Mouse (Mus musculus): ENCODE measurements at regions not wholly inside any gene's neighbourhood (a gene's known extent, or its start where the extent isn't known, plus 50 kb on each side); places are given as distances from the start of the nearest gene placed in this dataset.
"Not testable (repeated sequence)": the region's sequence is repeated elsewhere in the genome, so short reads cannot be mapped to it uniquely, and the experiment has no call there.

DNA sequence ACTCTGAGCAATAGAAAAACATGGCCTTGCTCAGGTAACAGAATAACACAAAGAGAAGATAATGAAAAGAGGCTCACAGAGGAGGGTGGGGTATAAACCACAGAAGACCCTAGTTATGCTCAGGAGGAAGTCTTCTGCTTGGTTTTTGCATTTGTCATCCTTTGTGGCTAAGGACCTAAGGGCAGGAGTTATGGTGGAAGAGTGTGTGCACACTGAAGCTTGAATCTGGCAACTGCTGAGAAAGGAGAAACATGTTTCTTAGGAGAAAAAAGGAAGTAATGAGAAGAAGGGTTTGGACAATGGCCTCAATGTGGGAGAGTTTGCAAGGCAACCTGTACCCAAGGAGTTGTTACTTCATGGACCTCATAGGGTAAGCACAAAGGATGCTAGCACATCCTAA is 106.8 kb upstream of the Nyap2 start:
- ATAC-seq (ENCODE audit: insufficient number of reproducible peaks, insufficient read depth, low FRiP score, low TSS enrichment, low read depth): no peak
- Histone ChIP-seq H3K36me3 (no peaks in the 10 kb centered on the region), H3K27me3 (no peaks in the 10 kb centered on the region), H3K9ac (no peak overlapping the region), H3K27ac (no peak overlapping the region), H3K4me3 (no peak overlapping the region), H3K4me1 (no peaks in the 10 kb centered on the region), H3K9me3 (no peaks in the 10 kb centered on the region), H3K4me2 (no peak overlapping the region)

DNA sequence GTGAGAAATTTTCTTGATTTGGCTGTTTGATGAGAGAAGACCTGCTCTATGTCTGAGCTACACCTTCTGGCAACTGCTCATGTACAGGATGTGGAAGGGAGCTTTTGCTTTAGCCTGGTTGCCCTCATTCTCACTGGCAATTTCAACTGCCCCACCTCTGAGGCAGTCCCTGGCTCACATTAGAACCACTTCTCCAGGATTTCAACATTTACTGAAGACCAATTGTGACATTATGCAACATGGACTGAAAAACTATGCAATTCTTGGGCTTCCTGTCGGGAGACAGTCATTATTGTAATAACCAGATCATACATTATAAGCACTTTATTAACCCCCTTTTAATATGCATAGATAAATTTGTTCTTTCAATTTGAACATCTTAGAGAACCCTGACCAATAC is 107.6 kb upstream of the Nyap2 start:
- no peaks in the 10 kb centered on the region for H3K9me3 ChIP-seq
- 75% methylated on average over 1 of the region's 1 CpGs for WGBS

GRCm38 (mm10) chr1:80965792-80966191 is 111.0 kb upstream of the Nyap2 start:
- no peak overlapping the region for H3K9ac ChIP-seq
- H3K27me3 ChIP-seq: no peaks in the 10 kb centered on the region
- no peak overlapping the region for H3K27ac ChIP-seq
- H3K4me1 ChIP-seq: no peaks in the 10 kb centered on the region
- H3K9me3 ChIP-seq: no peaks in the 10 kb centered on the region
- no peaks in the 10 kb centered on the region for H3K36me3 ChIP-seq
- WGBS: 89% methylated on average over 2 of the region's 2 CpGs
- ATAC-seq (ENCODE audit: insufficient number of reproducible peaks, insufficient read depth, low FRiP score, low TSS enrichment, low read depth): no peak
- H3K4me2 ChIP-seq: no peak overlapping the region
- H3K4me3 ChIP-seq: no peak overlapping the region

More for the DNA sequence above, 107.6 kb upstream of the Nyap2 start:
- Histone ChIP-seq H3K9ac (no peak overlapping the region), H3K4me3 (no peak overlapping the region), H3K27me3 (no peaks in the 10 kb centered on the region), H3K4me2 (no peak overlapping the region), H3K27ac (no peak overlapping the region), H3K4me1 (no peaks in the 10 kb centered on the region), H3K36me3 (no peaks in the 10 kb centered on the region)
- no peak for ATAC-seq (ENCODE audit: insufficient number of reproducible peaks, insufficient read depth, low FRiP score, low TSS enrichment, low read depth)

- H3K4me3 ChIP-seq: no peak overlapping the region
- H3K27ac ChIP-seq: no peak overlapping the region
- WGBS: 93% methylated on average over 5 of the region's 5 CpGs
- H3K4me1 ChIP-seq: no peaks in the 10 kb centered on the region
- H3K4me2 ChIP-seq: no peak overlapping the region
- no peaks in the 10 kb centered on the region for H3K36me3 ChIP-seq
- H3K9me3 ChIP-seq: no peaks in the 10 kb centered on the region
- no peaks in the 10 kb centered on the region for H3K27me3 ChIP-seq
- no peak for ATAC-seq (ENCODE audit: insufficient number of reproducible peaks, insufficient read depth, low FRiP score, low TSS enrichment, low read depth)
- no peak overlapping the region for H3K9ac ChIP-seq
These were observed 112.4 kb upstream of the Nyap2 start for GRCm38 (mm10) chr1:80964376-80964775.

DNA sequence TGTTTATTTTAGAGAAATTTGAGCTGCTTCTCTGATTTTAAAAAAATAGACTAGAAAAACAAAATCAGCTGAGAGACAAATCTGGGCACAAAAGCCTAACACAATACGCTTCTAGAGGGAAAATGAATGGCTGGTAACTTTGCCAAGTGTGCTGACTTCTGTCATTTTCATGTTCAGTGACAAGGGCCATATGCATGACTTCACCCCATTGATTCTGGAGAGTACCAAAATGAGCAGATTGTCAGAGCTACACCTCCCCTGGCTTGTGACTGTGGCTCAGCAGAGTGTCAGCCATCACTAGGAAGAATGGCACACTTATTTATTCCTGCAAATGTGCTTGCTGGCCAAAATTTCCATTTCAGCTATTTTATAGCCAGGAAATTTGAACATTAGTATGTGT is 112.9 kb upstream of the Nyap2 start:
- H3K9me3 ChIP-seq: no peaks in the 10 kb centered on the region
- no peaks in the 10 kb centered on the region for H3K4me1 ChIP-seq
- no peak overlapping the region for H3K4me2 ChIP-seq
- no peak overlapping the region for H3K9ac ChIP-seq
- no peak overlapping the region for H3K4me3 ChIP-seq
- H3K36me3 ChIP-seq: no peaks in the 10 kb centered on the region
- ATAC-seq (ENCODE audit: insufficient number of reproducible peaks, insufficient read depth, low FRiP score, low TSS enrichment, low read depth): no peak
- 76% methylated on average over 1 of the region's 1 CpGs for WGBS
- H3K27me3 ChIP-seq: no peaks in the 10 kb centered on the region
- no peak overlapping the region for H3K27ac ChIP-seq

DNA sequence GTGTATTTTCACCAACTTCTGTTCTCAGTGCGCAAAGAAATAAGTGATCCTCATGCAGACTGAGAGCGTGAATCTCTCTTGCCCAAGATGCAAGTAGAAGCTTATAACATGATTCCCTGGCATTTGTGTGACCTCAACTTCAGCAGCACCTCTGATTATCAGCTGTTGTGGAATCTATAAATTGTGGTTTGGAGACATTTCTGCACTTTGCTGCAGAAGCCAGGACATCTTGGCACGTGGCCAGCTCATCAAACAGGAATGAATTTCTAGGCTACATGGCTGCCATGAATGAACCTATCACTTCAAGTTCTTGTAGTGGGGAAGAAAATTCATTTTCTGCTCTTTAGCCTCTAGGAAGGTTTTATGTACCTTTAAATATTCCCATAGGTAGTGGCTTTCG is 126.3 kb upstream of the Nyap2 start:
- Histone ChIP-seq H3K36me3 (no peaks in the 10 kb centered on the region), H3K27ac (no peak overlapping the region), H3K9me3 (no peaks in the 10 kb centered on the region), H3K27me3 (no peaks in the 10 kb centered on the region), H3K9ac (no peak overlapping the region), H3K4me3 (no peak overlapping the region), H3K4me1 (no peaks in the 10 kb centered on the region), H3K4me2 (no peak overlapping the region)
- no peak for ATAC-seq (ENCODE audit: insufficient number of reproducible peaks, insufficient read depth, low FRiP score, low TSS enrichment, low read depth)
- 83% methylated on average over 4 of the region's 4 CpGs for WGBS

- not testable (repeated sequence) for ATAC-seq (ENCODE audit: insufficient number of reproducible peaks, insufficient read depth, low FRiP score, low TSS enrichment, low read depth); H3K4me2 ChIP-seq; H3K36me3 ChIP-seq; H3K9me3 ChIP-seq; H3K9ac ChIP-seq; H3K27ac ChIP-seq; H3K4me1 ChIP-seq; H3K27me3 ChIP-seq; H3K4me3 ChIP-seq
These were observed 130.7 kb upstream of the Nyap2 start for GRCm38 (mm10) chr1:80946049-80946448.

- Histone ChIP-seq H3K4me3 (no peak overlapping the region), H3K27me3 (no peaks in the 10 kb centered on the region), H3K4me1 (no peaks in the 10 kb centered on the region), H3K27ac (no peak overlapping the region), H3K9ac (no peak overlapping the region), H3K4me2 (no peak overlapping the region), H3K9me3 (no peaks in the 10 kb centered on the region), H3K36me3 (no peaks in the 10 kb centered on the region)
- 62% methylated on average over 4 of the region's 4 CpGs for WGBS
- no peak for ATAC-seq (ENCODE audit: insufficient number of reproducible peaks, insufficient read depth, low FRiP score, low TSS enrichment, low read depth)
These were observed 137.4 kb upstream of the Nyap2 start for GRCm38 (mm10) chr1:80939372-80939771.

DNA sequence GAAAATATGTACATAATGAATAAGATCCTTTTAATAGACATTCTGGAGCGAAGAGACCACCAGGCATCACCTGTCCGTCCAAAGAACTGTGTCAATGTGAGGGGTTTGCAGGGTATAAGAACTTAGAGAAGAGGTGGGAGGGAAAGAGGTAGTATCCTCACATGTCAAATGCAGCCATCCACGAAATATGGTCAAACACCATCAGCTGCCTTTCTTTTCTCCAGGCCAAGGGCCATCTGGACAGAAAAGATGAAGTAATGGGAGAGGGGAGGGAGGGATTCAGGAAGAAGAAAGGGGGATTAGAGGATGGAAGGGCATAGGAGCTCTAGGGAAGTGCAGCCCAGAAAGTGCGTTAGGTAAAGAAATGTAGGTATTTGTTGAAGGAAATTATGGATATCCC is 141.0 kb upstream of the Dock10 start:
- Histone ChIP-seq H3K27me3 (no peaks in the 10 kb centered on the region), H3K4me1 (no peaks in the 10 kb centered on the region), H3K9me3 (no peaks in the 10 kb centered on the region), H3K4me3 (no peak overlapping the region), H3K4me2 (no peak overlapping the region), H3K9ac (no peak overlapping the region), H3K36me3 (no peaks in the 10 kb centered on the region), H3K27ac (no peak overlapping the region)
- no peak for ATAC-seq (ENCODE audit: insufficient number of reproducible peaks, insufficient read depth, low FRiP score, low TSS enrichment, low read depth)
- 69% methylated on average over 4 of the region's 4 CpGs for WGBS

DNA sequence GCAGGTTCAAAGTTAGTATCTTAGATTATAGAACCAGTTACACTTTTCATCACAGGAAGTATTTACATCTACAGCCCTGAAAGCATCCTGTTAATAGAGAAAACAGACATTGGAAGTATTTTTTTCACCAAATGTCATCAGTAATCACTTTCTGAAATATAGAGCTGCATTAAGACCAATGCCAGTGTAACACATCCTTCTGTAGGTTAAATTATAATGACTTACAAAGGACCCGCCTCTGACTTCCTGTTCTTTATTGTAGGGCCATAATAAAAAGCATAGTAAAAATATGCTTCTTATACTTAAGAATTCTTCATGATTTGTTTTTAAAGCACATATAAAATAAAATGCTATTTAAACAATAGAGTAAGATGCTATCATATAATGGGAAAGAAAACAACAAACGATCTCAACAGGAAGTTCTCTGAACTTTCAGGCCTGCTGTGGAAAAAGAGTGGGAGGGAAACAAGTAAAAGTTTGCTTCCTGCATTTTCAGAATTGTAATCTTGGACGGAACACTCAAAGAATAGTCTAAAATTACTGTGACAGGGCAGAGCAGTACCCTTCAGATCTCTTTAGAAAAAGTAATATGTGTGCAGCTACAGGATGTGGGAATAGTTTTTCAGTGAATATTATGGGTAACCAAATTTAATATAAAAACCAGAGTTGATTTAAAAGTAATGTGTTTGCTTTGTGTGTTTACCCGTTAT is 116.0 kb upstream of the Dock10 start:
- H3K27ac ChIP-seq: no peak overlapping the region
- H3K9me3 ChIP-seq: no peaks in the 10 kb centered on the region
- no peak overlapping the region for H3K9ac ChIP-seq
- H3K4me1 ChIP-seq: no peaks in the 10 kb centered on the region
- no peaks in the 10 kb centered on the region for H3K36me3 ChIP-seq
- H3K4me2 ChIP-seq: no peak overlapping the region
- no peaks in the 10 kb centered on the region for H3K27me3 ChIP-seq
- ATAC-seq (ENCODE audit: insufficient number of reproducible peaks, insufficient read depth, low FRiP score, low TSS enrichment, low read depth): no peak
- 66% methylated on average over 4 of the region's 4 CpGs for WGBS
- no peak overlapping the region for H3K4me3 ChIP-seq

GRCm38 (mm10) chr1:80873596-80873995 is 115.3 kb upstream of the Dock10 start:
- H3K36me3 ChIP-seq: no peaks in the 10 kb centered on the region
- H3K4me1 ChIP-seq: no peaks in the 10 kb centered on the region
- H3K27ac ChIP-seq: no peak overlapping the region
- no peak overlapping the region for H3K4me2 ChIP-seq
- 61% methylated on average over 2 of the region's 2 CpGs for WGBS
- no peaks in the 10 kb centered on the region for H3K9me3 ChIP-seq
- no peaks in the 10 kb centered on the region for H3K27me3 ChIP-seq
- no peak for ATAC-seq (ENCODE audit: insufficient number of reproducible peaks, insufficient read depth, low FRiP score, low TSS enrichment, low read depth)
- H3K9ac ChIP-seq: no peak overlapping the region
- H3K4me3 ChIP-seq: no peak overlapping the region

- no peaks in the 10 kb centered on the region for H3K9me3 ChIP-seq
- H3K9ac ChIP-seq: no peak overlapping the region
- H3K4me2 ChIP-seq: no peak overlapping the region
These were observed 110.5 kb upstream of the Dock10 start for GRCm38 (mm10) chr1:80868805-80869204.

DNA sequence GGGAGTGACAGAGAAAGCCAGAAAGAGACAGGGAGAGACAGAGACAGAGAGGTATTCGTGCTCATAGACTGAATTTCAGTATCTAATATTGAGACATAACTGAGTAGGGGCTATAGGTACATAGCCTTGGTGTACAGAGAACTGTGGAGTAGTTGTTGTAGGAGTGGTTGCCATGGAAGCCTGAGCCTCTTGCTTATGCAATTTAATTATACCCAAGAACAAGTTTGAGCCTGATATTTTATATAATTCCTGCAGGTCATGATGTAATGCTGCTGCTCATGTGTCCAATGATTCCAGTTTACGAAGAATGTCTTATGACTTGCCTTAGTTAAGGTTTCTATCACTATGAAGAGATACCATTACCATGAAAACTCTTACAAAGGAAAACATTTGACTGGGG is 98.7 kb upstream of the Dock10 start:
- WGBS: 73% methylated on average over 2 of the region's 2 CpGs
- no peak overlapping the region for H3K27ac ChIP-seq
- no peak overlapping the region for H3K4me2 ChIP-seq
- H3K4me1 ChIP-seq: peaks cover 14% of the 10 kb centered on the region
- no peaks in the 10 kb centered on the region for H3K36me3 ChIP-seq
- no peak overlapping the region for H3K4me3 ChIP-seq
- ATAC-seq (ENCODE audit: insufficient number of reproducible peaks, insufficient read depth, low FRiP score, low TSS enrichment, low read depth): no peak
- H3K27me3 ChIP-seq: no peaks in the 10 kb centered on the region
- H3K9ac ChIP-seq: no peak overlapping the region
- H3K9me3 ChIP-seq: no peaks in the 10 kb centered on the region

More at GRCm38 (mm10) chr1:80868805-80869204, 110.5 kb upstream of the Dock10 start:
- H3K36me3 ChIP-seq: no peaks in the 10 kb centered on the region
- H3K4me1 ChIP-seq: no peaks in the 10 kb centered on the region
- no peak for ATAC-seq (ENCODE audit: insufficient number of reproducible peaks, insufficient read depth, low FRiP score, low TSS enrichment, low read depth)
- no peak overlapping the region for H3K4me3 ChIP-seq
- no peaks in the 10 kb centered on the region for H3K27me3 ChIP-seq
- no peak overlapping the region for H3K27ac ChIP-seq

Measured in embryonic facial prominence, embryonic 13.5 days (tissue).